Mouse (Mus musculus) spleen, adult 12 weeks (tissue): ENCODE data around the gene Dusp13.

Experiments
- DNase-seq: peaks from one replicate; pipeline ENCODE4 v3.0.0; 2022; ENCODE audit warnings: low spot score

The Dusp13 gene

GRCm38 (mm10) chr14:21747436-21748141 is 3.4 kb downstream of the Dusp13 start:
- no peak for DNase-seq

- no peak for DNase-seq
These were observed 4.1 kb downstream of the Dusp13 start for GRCm38 (mm10) chr14:21746846-21747245.

GRCm38 (mm10) chr14:21746251-21746650 is 4.7 kb downstream of the Dusp13 start:
- DNase-seq = no peak

- DNase-seq = no peak
These were observed 5.8 kb downstream of the Dusp13 start for GRCm38 (mm10) chr14:21745149-21745548.

- no peak for DNase-seq
These were observed 6.8 kb downstream of the Dusp13 start for GRCm38 (mm10) chr14:21744169-21744568.

GRCm38 (mm10) chr14:21742441-21742840 is 8.5 kb downstream of the Dusp13 start:
- DNase-seq = no peak

- DNase-seq = peak; percentile 56
These were observed 9.2 kb downstream of the Dusp13 start for GRCm38 (mm10) chr14:21741786-21742185.

- DNase-seq = no peak
These were observed 9.7 kb downstream of the Dusp13 start for GRCm38 (mm10) chr14:21741314-21741713.

- DNase-seq = no peak
These were observed 10.6 kb downstream of the Dusp13 start for GRCm38 (mm10) chr14:21740345-21740744.

GRCm38 (mm10) chr14:21733131-21733905 is 17.7 kb downstream of the Dusp13 start:
- no peak for DNase-seq

- no peak for DNase-seq
These were observed 21.0 kb downstream of the Dusp13 start for GRCm38 (mm10) chr14:21729936-21730335.

GRCm38 (mm10) chr14:21729031-21729732 is 21.8 kb downstream of the Dusp13 start:
- no peak for DNase-seq

- no peak for DNase-seq
These were observed 28.8 kb downstream of the Dusp13 start for GRCm38 (mm10) chr14:21722021-21722698.

GRCm38 (mm10) chr14:21720430-21721205 is 30.4 kb downstream of the Dusp13 start:
- DNase-seq = no peak

GRCm38 (mm10) chr14:21719646-21720383 is 31.2 kb downstream of the Dusp13 start:
- no peak for DNase-seq

- no peak for DNase-seq
These were observed 36.5 kb downstream of the Dusp13 start, which contains the start of gene Dupd1 for GRCm38 (mm10) chr14:21714486-21714885. TSS of gene Dupd1 (minus strand) at chr14:21714576.

- no peak for DNase-seq
These were observed 39.8 kb downstream of the Dusp13 start for GRCm38 (mm10) chr14:21711231-21711630.

- DNase-seq = no peak
These were observed 41.4 kb downstream of the Dusp13 start for GRCm38 (mm10) chr14:21709545-21709944.

- no peak for DNase-seq
These were observed 44.0 kb downstream of the Dusp13 start for GRCm38 (mm10) chr14:21706759-21707571.

- no peak for DNase-seq
These were observed 45.5 kb downstream of the Dusp13 start for GRCm38 (mm10) chr14:21705462-21705861.
